Mouse (Mus musculus) forebrain, embryonic 15.5 days (tissue): ENCODE measurements around the gene Reln. TPM values are rescaled to one million over a fixed set of nuclear protein-coding genes. Genes with fewer than 3 reads are reported as not detected.

Experiments used
- ATAC-seq: fragments of 200-750 bp; cut with Nextera tagmentation; replicated peaks from 2 replicates; pipeline ENCODE4 v1.8.0; 2017; ENCODE audit warnings: mild to moderate bottlenecking, moderate TSS enrichment, moderate library complexity
- H3K27ac ChIP-seq: fragments of 300-500 bp; sonication (generic); replicated peaks from 2 replicates; pipeline ENCODE4 v1.5.1; 2015; ENCODE audit warnings: mild to moderate bottlenecking, inconsistent platforms
- H3K27me3 ChIP-seq: fragments of 300-500 bp; sonication (generic); 2 replicates; pipeline ENCODE4 v1.6.1; 2015; ENCODE audit warnings: inconsistent platforms
- H3K36me3 ChIP-seq: fragments of 300-500 bp; sonication (generic); 2 replicates; pipeline ENCODE4 v1.6.1; 2015; ENCODE audit warnings: mild to moderate bottlenecking, inconsistent platforms
- H3K4me1 ChIP-seq: fragments of 300-500 bp; sonication (generic); 2 replicates; pipeline ENCODE4 v1.6.1; 2015; ENCODE audit warnings: inconsistent platforms
- H3K4me2 ChIP-seq: fragments of 300-500 bp; sonication (generic); replicated peaks from 2 replicates; pipeline ENCODE4 v1.6.1; 2015; ENCODE audit warnings: mild to moderate bottlenecking, inconsistent platforms
- H3K4me3 ChIP-seq: fragments of 300-500 bp; sonication (generic); 2 replicates; pipeline ENCODE4 v1.5.1; 2015; ENCODE audit warnings: mild to moderate bottlenecking, inconsistent platforms
- H3K9ac ChIP-seq: fragments of 300-500 bp; sonication (generic); replicated peaks from 2 replicates; pipeline ENCODE4 v1.6.1; 2015; ENCODE audit warnings: mild to moderate bottlenecking, inconsistent platforms
- H3K9me3 ChIP-seq: fragments of 300-500 bp; sonication (generic); 2 replicates; pipeline ENCODE4 v1.6.1; 2016; ENCODE audit warnings: inconsistent platforms
- WGBS: fragments of 180-500 bp; shearing (Covaris S2); methylation state at CpG from one replicate; pipeline ENCODE4 v1.1.7; 2015; ENCODE audit warnings: mixed read lengths; 5-methylcytosine and 5-hydroxymethylcytosine counted together
- polyA plus RNA-seq: library from polyadenylated mRNA; unstranded; fragments of >200 nt; fragmentation: Nextera tagmentation; extraction: Ambion mirVana; gene quantifications from 2 replicates; pipeline ENCODE4 v1.2.1, GENCODE M21; 2015

Reln gene
- polyA plus RNA-seq, 1 experiment from 2014 or later: 46.7 TPM

- no peak overlapping the region for H3K27ac ChIP-seq
- H3K9ac ChIP-seq: no peak overlapping the region
- H3K27me3 ChIP-seq: no peaks in the 10 kb centered on the region
- ATAC-seq: peak; percentile 82; the same call in 1 of the 2 replicates
- peaks cover 14% of the 10 kb centered on the region for H3K4me1 ChIP-seq
- WGBS: 58% methylated on average over 3 of the region's 3 CpGs
- H3K4me2 ChIP-seq: no peak overlapping the region
- no peaks in the 10 kb centered on the region for H3K9me3 ChIP-seq
- no peaks in the 10 kb centered on the region for H3K36me3 ChIP-seq
- H3K4me3 ChIP-seq: no peak overlapping the region
Measured at GRCm38 (mm10) chr5:22262351-22262765, 82.1 kb downstream of the Reln start.

GRCm38 (mm10) chr5:22255346-22255745 lies 89.2 kb downstream of the Reln start:
- ATAC-seq: no peak
- Histone ChIP-seq H3K4me3 (no peak overlapping the region), H3K9ac (no peak overlapping the region), H3K4me2 (no peak overlapping the region), H3K4me1 (0 out of 2 replicates have a peak, but pooled peaks cover 3% of the 10 kb centered on the region), H3K27me3 (no peaks in the 10 kb centered on the region), H3K27ac (no peak overlapping the region), H3K36me3 (no peaks in the 10 kb centered on the region), H3K9me3 (no peaks in the 10 kb centered on the region)
- WGBS: 98% methylated on average over 3 of the region's 3 CpGs

- H3K9me3 ChIP-seq: no peaks in the 10 kb centered on the region
- ATAC-seq: no peak
- no peak overlapping the region for H3K27ac ChIP-seq
- no peaks in the 10 kb centered on the region for H3K27me3 ChIP-seq
- 0 out of 2 replicates have a peak, but pooled peaks cover 3% of the 10 kb centered on the region for H3K4me1 ChIP-seq
- no peak overlapping the region for H3K4me3 ChIP-seq
- H3K36me3 ChIP-seq: no peaks in the 10 kb centered on the region
- 68% methylated on average over 3 of the region's 3 CpGs for WGBS
- H3K9ac ChIP-seq: no peak overlapping the region
- H3K4me2 ChIP-seq: no peak overlapping the region
Measured at GRCm38 (mm10) chr5:22253910-22254309, 90.6 kb downstream of the Reln start.

- Histone ChIP-seq H3K27me3 (no peaks in the 10 kb centered on the region), H3K27ac (no peak overlapping the region), H3K4me1 (0 out of 2 replicates have a peak, but pooled peaks cover 3% of the 10 kb centered on the region), H3K4me2 (no peak overlapping the region), H3K9me3 (no peaks in the 10 kb centered on the region), H3K4me3 (no peak overlapping the region), H3K36me3 (no peaks in the 10 kb centered on the region), H3K9ac (no peak overlapping the region)
- no peak for ATAC-seq
- 76% methylated on average over 6 of the region's 6 CpGs for WGBS
Measured at GRCm38 (mm10) chr5:22253318-22253717, 91.2 kb downstream of the Reln start.

GRCm38 (mm10) chr5:22247850-22248249 lies 96.7 kb downstream of the Reln start:
- 53% methylated on average over 6 of the region's 6 CpGs for WGBS
- ATAC-seq: 0 out of 2 replicates have a peak, but pooled peaks have one; percentile 6
- Histone ChIP-seq H3K4me1 (no peaks in the 10 kb centered on the region), H3K9me3 (no peaks in the 10 kb centered on the region), H3K36me3 (no peaks in the 10 kb centered on the region), H3K4me2 (no peak overlapping the region), H3K27me3 (no peaks in the 10 kb centered on the region), H3K4me3 (no peak overlapping the region), H3K27ac (no peak overlapping the region), H3K9ac (no peak overlapping the region)

GRCm38 (mm10) chr5:22245056-22245455 lies 99.4 kb downstream of the Reln start:
- Histone ChIP-seq H3K27me3 (no peaks in the 10 kb centered on the region), H3K9me3 (no peaks in the 10 kb centered on the region), H3K4me1 (no peaks in the 10 kb centered on the region), H3K27ac (no peak overlapping the region), H3K4me3 (no peak overlapping the region), H3K9ac (no peak overlapping the region), H3K4me2 (no peak overlapping the region), H3K36me3 (no peaks in the 10 kb centered on the region)
- ATAC-seq: no peak
- WGBS: 92% methylated on average over 1 of the region's 1 CpGs

GRCm38 (mm10) chr5:22243538-22243937 lies 101.0 kb downstream of the Reln start:
- 80% methylated on average over 2 of the region's 2 CpGs for whole genome bisulfite sequencing

GRCm38 (mm10) chr5:22241560-22241959 lies 102.9 kb downstream of the Reln start:
- Histone ChIP-seq H3K9me3 (no peaks in the 10 kb centered on the region), H3K4me1 (no peaks in the 10 kb centered on the region), H3K36me3 (no peaks in the 10 kb centered on the region), H3K4me3 (no peak overlapping the region), H3K27me3 (no peaks in the 10 kb centered on the region), H3K4me2 (no peak overlapping the region), H3K27ac (no peak overlapping the region), H3K9ac (no peak overlapping the region)
- 85% methylated on average over 4 of the region's 4 CpGs for WGBS
- ATAC-seq: no peak

More at GRCm38 (mm10) chr5:22243538-22243937, 101.0 kb downstream of the Reln start:
- no peak overlapping the region for H3K4me2 ChIP-seq
- H3K4me3 ChIP-seq: no peak overlapping the region
- no peak overlapping the region for H3K9ac ChIP-seq
- no peaks in the 10 kb centered on the region for H3K36me3 ChIP-seq
- H3K9me3 ChIP-seq: no peaks in the 10 kb centered on the region
- H3K27me3 ChIP-seq: no peaks in the 10 kb centered on the region
- H3K4me1 ChIP-seq: no peaks in the 10 kb centered on the region
- no peak for ATAC-seq
- H3K27ac ChIP-seq: no peak overlapping the region

- no peak overlapping the region for H3K4me2 ChIP-seq
- H3K27me3 ChIP-seq: no peaks in the 10 kb centered on the region
- no peaks in the 10 kb centered on the region for H3K36me3 ChIP-seq
- ATAC-seq: no peak
- H3K27ac ChIP-seq: no peak overlapping the region
- no peaks in the 10 kb centered on the region for H3K4me1 ChIP-seq
- H3K9ac ChIP-seq: no peak overlapping the region
- no peak overlapping the region for H3K4me3 ChIP-seq
- no peaks in the 10 kb centered on the region for H3K9me3 ChIP-seq
- WGBS: 68% methylated on average over 6 of the region's 6 CpGs
Measured at GRCm38 (mm10) chr5:22236801-22237200, 107.7 kb downstream of the Reln start.

- ATAC-seq: no peak
- Histone ChIP-seq H3K9ac (no peak overlapping the region), H3K27ac (no peak overlapping the region), H3K4me1 (no peaks in the 10 kb centered on the region), H3K4me3 (no peak overlapping the region), H3K27me3 (no peaks in the 10 kb centered on the region), H3K9me3 (no peaks in the 10 kb centered on the region), H3K36me3 (no peaks in the 10 kb centered on the region), H3K4me2 (no peak overlapping the region)
- WGBS: 80% methylated on average over 4 of the region's 4 CpGs
Measured at GRCm38 (mm10) chr5:22224515-22224914, 120.0 kb downstream of the Reln start.

GRCm38 (mm10) chr5:22223940-22224339 lies 120.6 kb downstream of the Reln start:
- Histone ChIP-seq H3K4me3 (no peak overlapping the region), H3K9me3 (no peaks in the 10 kb centered on the region), H3K36me3 (no peaks in the 10 kb centered on the region), H3K9ac (no peak overlapping the region), H3K4me1 (no peaks in the 10 kb centered on the region), H3K4me2 (no peak overlapping the region), H3K27me3 (no peaks in the 10 kb centered on the region), H3K27ac (no peak overlapping the region)
- 84% methylated on average over 2 of the region's 2 CpGs for WGBS
- no peak for ATAC-seq

- Histone ChIP-seq H3K36me3 (no peaks in the 10 kb centered on the region), H3K4me1 (peaks cover 4% of the 10 kb centered on the region; the same call in 1 of the 2 replicates), H3K9me3 (no peaks in the 10 kb centered on the region), H3K9ac (no peak overlapping the region), H3K27me3 (no peaks in the 10 kb centered on the region), H3K4me2 (no peak overlapping the region), H3K27ac (no peak overlapping the region), H3K4me3 (no peak overlapping the region)
- ATAC-seq: 0 out of 2 replicates have a peak, but pooled peaks have one; percentile 26
- WGBS: 52% methylated on average over 8 of the region's 8 CpGs
Measured at GRCm38 (mm10) chr5:22208311-22209021, 136.0 kb downstream of the Reln start.

GRCm38 (mm10) chr5:22197926-22198325 lies 146.6 kb downstream of the Reln start:
- no peak overlapping the region for H3K4me3 ChIP-seq
- H3K27me3 ChIP-seq: no peaks in the 10 kb centered on the region
- no peak overlapping the region for H3K4me2 ChIP-seq
- 0 out of 2 replicates have a peak, but pooled peaks cover 8% of the 10 kb centered on the region for H3K4me1 ChIP-seq
- H3K27ac ChIP-seq: no peak overlapping the region
- ATAC-seq: no peak
- no peaks in the 10 kb centered on the region for H3K36me3 ChIP-seq
- 84% methylated on average over 2 of the region's 2 CpGs for WGBS
- H3K9me3 ChIP-seq: no peaks in the 10 kb centered on the region
- no peak overlapping the region for H3K9ac ChIP-seq
